Mouse (Mus musculus) bone marrow macrophage, adult 2 months (primary cell): ENCODE data around the gene Mybph.

Experiments used
- CTCF ChIP-seq: IDR thresholded peaks from 2 replicates; pipeline ENCODE4 v1.5.1; 2012; ENCODE audit warnings: low read depth, mild to moderate bottlenecking, low read length, moderate library complexity
- POLR2A ChIP-seq: IDR thresholded peaks from 2 replicates; pipeline ENCODE4 v1.6.1; 2012; ENCODE audit warnings: mild to moderate bottlenecking, low read depth, low read length, borderline replicate concordance

GRCm38 (mm10) chr1:134160404-134160803, 32.8 kb upstream of the Mybph start:
- no peak for TF ChIP-seq CTCF
- TF ChIP-seq POLR2A: no peak
